Mouse (Mus musculus) midbrain, embryonic 13.5 days (tissue): Measurements from ENCODE around the gene Mitf. TPM values are rescaled to one million over a fixed set of nuclear protein-coding genes. Genes with fewer than 3 reads are reported as not detected.

Experiments used
- ATAC-seq: fragments of 200-750 bp; cut with Nextera tagmentation; 2 replicates; pipeline ENCODE4 v1.8.0; 2017; ENCODE audit warnings: mild to moderate bottlenecking, moderate TSS enrichment, moderate library complexity
- H3K27ac ChIP-seq: fragments of 300-500 bp; sonication (generic); 2 replicates; pipeline ENCODE4 v1.5.1; 2015; ENCODE audit warnings: inconsistent platforms, mild to moderate bottlenecking, moderate library complexity
- H3K27me3 ChIP-seq: fragments of 300-500 bp; sonication (generic); 2 replicates; pipeline ENCODE4 v1.6.1; 2015; ENCODE audit warnings: mild to moderate bottlenecking, inconsistent platforms
- H3K36me3 ChIP-seq: fragments of 300-500 bp; sonication (generic); 2 replicates; pipeline ENCODE4 v1.6.1; 2015; ENCODE audit warnings: mild to moderate bottlenecking, inconsistent platforms
- H3K4me1 ChIP-seq: fragments of 300-500 bp; sonication (generic); replicated peaks from 2 replicates; pipeline ENCODE4 v1.6.1; 2015; ENCODE audit warnings: inconsistent platforms
- H3K4me2 ChIP-seq: fragments of 300-500 bp; sonication (generic); replicated peaks from 2 replicates; pipeline ENCODE4 v1.6.1; 2015; ENCODE audit warnings: moderate library complexity, mild to moderate bottlenecking, inconsistent platforms
- H3K4me3 ChIP-seq: fragments of 300-500 bp; sonication (generic); replicated peaks from 2 replicates; pipeline ENCODE4 v1.5.1; 2015; ENCODE audit warnings: mild to moderate bottlenecking, inconsistent platforms
- H3K9ac ChIP-seq: fragments of 300-500 bp; sonication (generic); replicated peaks from 2 replicates; pipeline ENCODE4 v1.6.1; 2015; ENCODE audit warnings: mild to moderate bottlenecking, inconsistent platforms
- H3K9me3 ChIP-seq: fragments of 300-500 bp; sonication (generic); 2 replicates; pipeline ENCODE4 v1.6.1; 2016; ENCODE audit warnings: mild to moderate bottlenecking, inconsistent platforms
- WGBS: fragments of 180-500 bp; shearing (Covaris S2); methylation state at CpG from one replicate; pipeline ENCODE4 v1.1.7; 2015; 5-methylcytosine and 5-hydroxymethylcytosine counted together
- polyA plus RNA-seq: library from polyadenylated mRNA; unstranded; fragments of >200 nt; fragmentation: Nextera tagmentation; extraction: Ambion mirVana; gene quantifications from 2 replicates; pipeline ENCODE4 v1.2.1, GENCODE M21; 2015

The Mitf gene
- polyA plus RNA-seq, 1 experiment from 2014 or later, result 0.94 TPM

DNA sequence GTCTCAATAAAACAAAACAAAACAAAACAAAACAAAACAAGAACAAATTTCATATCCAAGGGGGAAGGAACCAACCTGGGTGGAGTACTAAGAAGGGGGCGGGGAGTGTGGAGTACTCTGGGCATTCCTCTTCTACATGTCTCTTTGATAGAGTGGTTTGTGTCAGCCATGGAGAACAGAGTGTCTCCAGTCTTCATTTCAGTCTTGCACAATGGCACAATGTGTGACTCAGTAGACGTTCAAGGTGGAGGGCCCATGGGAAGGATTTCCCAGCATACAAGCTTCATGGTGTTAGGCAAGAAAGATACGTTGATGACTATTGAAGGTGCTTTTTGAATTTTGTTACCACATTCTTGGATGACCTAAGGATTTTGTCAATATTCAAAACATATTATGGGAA is 117.4 kb downstream of the Mitf start:
- Histone ChIP-seq H3K36me3 (no peaks in the 10 kb centered on the region), H3K4me3 (no peak overlapping the region), H3K27ac (no peak overlapping the region), H3K4me1 (peaks cover 11% of the 10 kb centered on the region; the same call in 1 of the 2 replicates), H3K9me3 (no peaks in the 10 kb centered on the region), H3K9ac (no peak overlapping the region), H3K4me2 (no peak overlapping the region), H3K27me3 (no peaks in the 10 kb centered on the region)
- 93% methylated on average over 3 of the region's 3 CpGs for WGBS
- no peak for ATAC-seq

DNA sequence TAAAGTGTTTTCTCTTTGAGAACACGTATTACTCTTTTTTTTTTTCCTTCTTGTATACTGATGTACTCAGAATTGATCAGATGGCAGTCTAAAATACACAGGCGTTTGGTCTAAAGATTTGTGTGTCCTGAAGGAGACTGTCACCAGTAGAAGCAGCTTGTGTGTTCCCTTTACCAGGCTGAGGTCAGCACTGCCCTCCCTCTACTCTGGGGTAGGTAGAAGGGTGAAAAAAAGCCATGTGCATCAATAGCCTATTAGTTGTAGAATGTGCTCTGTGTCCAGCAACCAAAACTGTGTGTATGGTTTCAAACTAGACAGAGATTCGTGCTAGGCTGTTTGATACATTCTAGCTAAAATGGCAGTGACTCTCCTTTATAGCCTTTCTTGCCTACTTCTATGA is 122.2 kb downstream of the Mitf start:
- Histone ChIP-seq H3K36me3 (no peaks in the 10 kb centered on the region), H3K4me2 (no peak overlapping the region), H3K9me3 (no peaks in the 10 kb centered on the region), H3K4me1 (peaks cover 16% of the 10 kb centered on the region), H3K27ac (no peak overlapping the region), H3K27me3 (no peaks in the 10 kb centered on the region), H3K9ac (no peak overlapping the region), H3K4me3 (no peak overlapping the region)
- 67% methylated on average over 3 of the region's 3 CpGs for WGBS
- no peak for ATAC-seq

DNA sequence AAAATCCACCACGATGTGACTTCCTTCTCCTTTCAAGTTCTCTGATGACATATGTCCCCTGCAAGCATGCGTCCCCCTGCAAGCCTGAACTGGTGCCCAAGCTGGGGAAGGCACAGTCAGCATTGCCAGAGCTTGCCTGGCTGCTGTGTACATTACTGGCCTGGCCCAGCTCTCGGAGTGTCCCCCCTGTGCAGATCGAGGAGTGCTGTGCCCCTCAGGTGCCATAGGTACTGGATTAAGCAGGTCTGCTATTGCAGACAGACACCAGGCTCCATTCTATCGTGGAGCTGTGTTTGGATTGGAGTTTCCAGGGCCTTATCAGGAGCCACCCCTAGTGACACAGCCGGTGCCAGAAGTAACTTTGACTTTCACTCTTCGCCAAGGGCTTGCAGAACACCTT is 122.6 kb downstream of the Mitf start:
- H3K36me3 ChIP-seq, result no peaks in the 10 kb centered on the region
- H3K4me1 ChIP-seq, result peaks cover 16% of the 10 kb centered on the region
- WGBS, result 79% methylated on average over 7 of the region's 7 CpGs
- H3K9ac ChIP-seq, result no peak overlapping the region
- no peak for ATAC-seq
- H3K4me2 ChIP-seq, result no peak overlapping the region
- no peaks in the 10 kb centered on the region for H3K9me3 ChIP-seq
- no peak overlapping the region for H3K4me3 ChIP-seq
- 0 out of 2 replicates have a peak overlapping the region, but pooled peaks have one; percentile 25 for H3K27ac ChIP-seq
- no peaks in the 10 kb centered on the region for H3K27me3 ChIP-seq

- 71% methylated on average over 5 of the region's 5 CpGs for WGBS
- no peaks in the 10 kb centered on the region for H3K27me3 ChIP-seq
- no peak overlapping the region for H3K27ac ChIP-seq
- peaks cover 21% of the 10 kb centered on the region for H3K4me1 ChIP-seq
- no peaks in the 10 kb centered on the region for H3K36me3 ChIP-seq
- 0 out of 2 replicates have a peak, but pooled peaks have one; percentile 17 for ATAC-seq
- no peak overlapping the region for H3K9ac ChIP-seq
- H3K4me2 ChIP-seq, result no peak overlapping the region
- H3K9me3 ChIP-seq, result no peaks in the 10 kb centered on the region
- no peak overlapping the region for H3K4me3 ChIP-seq
Observed at GRCm38 (mm10) chr6:97937139-97937538, 130.3 kb downstream of the Mitf start.

- H3K4me1 ChIP-seq, result peaks cover 21% of the 10 kb centered on the region
- no peaks in the 10 kb centered on the region for H3K36me3 ChIP-seq
- no peaks in the 10 kb centered on the region for H3K9me3 ChIP-seq
- no peak overlapping the region for H3K9ac ChIP-seq
- peak; percentile 65; the same call in 1 of the 2 replicates for ATAC-seq
- no peak overlapping the region for H3K4me3 ChIP-seq
- WGBS, result 18% methylated on average over 11 of the region's 11 CpGs
- peak overlapping the region; percentile 12; the same call in 1 of the 2 replicates for H3K4me2 ChIP-seq
- no peaks in the 10 kb centered on the region for H3K27me3 ChIP-seq
- peak overlapping the region; percentile 59; the same call in 1 of the 2 replicates for H3K27ac ChIP-seq
Observed at GRCm38 (mm10) chr6:97937897-97938614, 131.2 kb downstream of the Mitf start.

- no peak for ATAC-seq
- no peaks in the 10 kb centered on the region for H3K36me3 ChIP-seq
- 0 out of 2 replicates have a peak overlapping the region, but pooled peaks have one; percentile 8 for H3K4me2 ChIP-seq
- no peak overlapping the region for H3K9ac ChIP-seq
- 74% methylated on average over 12 of the region's 12 CpGs for WGBS
- no peak overlapping the region for H3K4me3 ChIP-seq
- no peak overlapping the region for H3K27ac ChIP-seq
- no peaks in the 10 kb centered on the region for H3K9me3 ChIP-seq
- H3K4me1 ChIP-seq, result peaks cover 21% of the 10 kb centered on the region
- no peaks in the 10 kb centered on the region for H3K27me3 ChIP-seq
Observed at GRCm38 (mm10) chr6:97940916-97941315, 134.1 kb downstream of the Mitf start.

DNA sequence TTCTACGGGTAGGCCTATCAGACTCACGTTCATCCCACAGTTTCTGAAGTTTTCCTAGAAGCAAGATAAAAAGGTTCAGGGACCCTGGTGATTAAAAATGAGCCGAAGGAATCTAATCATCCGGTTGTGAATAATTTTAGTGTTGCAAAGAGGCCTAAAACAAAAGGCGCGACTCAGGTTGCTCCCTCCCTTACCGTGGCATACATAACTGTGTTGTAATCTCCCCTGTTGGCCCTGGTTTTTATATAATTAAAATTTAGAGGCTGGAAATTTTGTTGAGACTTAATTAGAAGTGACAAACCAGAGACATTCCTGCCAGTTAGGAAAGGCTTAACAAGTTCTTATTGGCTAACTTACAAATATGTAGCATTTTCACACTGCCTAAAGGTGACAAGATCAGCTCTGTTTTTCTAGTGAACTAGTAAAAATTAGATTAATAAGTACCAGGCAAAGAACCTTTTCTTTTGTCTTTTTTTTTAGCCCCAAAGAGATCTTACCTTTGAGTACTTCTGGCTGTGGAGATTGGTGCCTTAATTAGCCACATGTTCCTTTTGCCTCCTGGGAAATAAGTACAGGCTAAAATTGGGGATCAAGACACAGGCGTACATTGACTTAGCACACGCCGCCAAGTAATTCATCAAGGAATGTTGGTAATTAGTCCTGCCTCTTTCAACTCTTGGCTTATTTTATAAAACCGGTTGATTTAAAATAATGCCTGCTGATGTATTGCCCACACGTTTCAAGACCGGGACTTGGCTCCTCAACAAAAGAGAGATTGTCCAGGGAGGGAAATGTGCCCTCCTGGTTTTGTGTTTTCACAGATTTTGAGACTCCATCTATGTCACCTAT is 143.4 kb downstream of the Mitf start:
- Histone ChIP-seq H3K9ac (no peak overlapping the region), H3K9me3 (no peaks in the 10 kb centered on the region), H3K36me3 (no peaks in the 10 kb centered on the region), H3K27ac (no peak overlapping the region), H3K27me3 (no peaks in the 10 kb centered on the region), H3K4me2 (no peak overlapping the region), H3K4me1 (peaks cover 20% of the 10 kb centered on the region; the same call in 1 of the 2 replicates), H3K4me3 (no peak overlapping the region)
- WGBS, result 53% methylated on average over 13 of the region's 13 CpGs
- ATAC-seq, result no peak

DNA sequence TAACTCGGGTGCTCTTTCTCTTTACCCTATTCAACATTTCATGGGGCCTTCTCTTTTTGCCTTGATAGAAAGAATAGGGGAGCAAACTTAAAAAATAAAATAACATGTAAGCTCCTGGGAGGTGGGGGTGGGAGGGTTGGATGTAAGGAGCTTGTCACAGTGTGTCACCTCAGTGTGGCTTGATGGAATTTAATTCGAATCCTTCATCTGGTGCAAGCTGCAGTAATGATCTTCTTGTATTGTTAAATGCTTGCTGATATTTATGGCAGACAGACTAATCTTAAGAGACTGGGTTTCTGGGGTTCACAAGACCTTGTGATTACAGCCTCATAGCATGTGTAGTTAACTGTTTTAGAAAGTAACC is 144.0 kb downstream of the Mitf start:
- ATAC-seq, result no peak
- Histone ChIP-seq H3K27ac (no peak overlapping the region), H3K4me1 (peaks cover 20% of the 10 kb centered on the region; the same call in 1 of the 2 replicates), H3K9ac (no peak overlapping the region), H3K9me3 (no peaks in the 10 kb centered on the region), H3K36me3 (no peaks in the 10 kb centered on the region), H3K4me2 (no peak overlapping the region), H3K27me3 (no peaks in the 10 kb centered on the region), H3K4me3 (no peak overlapping the region)
- 57% methylated on average over 2 of the region's 2 CpGs for WGBS

GRCm38 (mm10) chr6:97951711-97952110 is 144.9 kb downstream of the Mitf start:
- Histone ChIP-seq H3K9ac (no peak overlapping the region), H3K4me3 (no peak overlapping the region), H3K4me1 (peaks cover 20% of the 10 kb centered on the region; the same call in 1 of the 2 replicates), H3K4me2 (no peak overlapping the region), H3K36me3 (no peaks in the 10 kb centered on the region), H3K27ac (no peak overlapping the region), H3K27me3 (no peaks in the 10 kb centered on the region), H3K9me3 (no peaks in the 10 kb centered on the region)
- ATAC-seq, result no peak
- 73% methylated on average over 1 of the region's 1 CpGs for WGBS

GRCm38 (mm10) chr6:97952845-97953244 is 146.0 kb downstream of the Mitf start:
- ATAC-seq, result no peak
- Histone ChIP-seq H3K9ac (no peak overlapping the region), H3K9me3 (no peaks in the 10 kb centered on the region), H3K27ac (no peak overlapping the region), H3K4me1 (peaks cover 20% of the 10 kb centered on the region; the same call in 1 of the 2 replicates), H3K36me3 (no peaks in the 10 kb centered on the region), H3K27me3 (no peaks in the 10 kb centered on the region), H3K4me3 (no peak overlapping the region), H3K4me2 (no peak overlapping the region)
- 76% methylated on average over 8 of the region's 8 CpGs for WGBS

DNA sequence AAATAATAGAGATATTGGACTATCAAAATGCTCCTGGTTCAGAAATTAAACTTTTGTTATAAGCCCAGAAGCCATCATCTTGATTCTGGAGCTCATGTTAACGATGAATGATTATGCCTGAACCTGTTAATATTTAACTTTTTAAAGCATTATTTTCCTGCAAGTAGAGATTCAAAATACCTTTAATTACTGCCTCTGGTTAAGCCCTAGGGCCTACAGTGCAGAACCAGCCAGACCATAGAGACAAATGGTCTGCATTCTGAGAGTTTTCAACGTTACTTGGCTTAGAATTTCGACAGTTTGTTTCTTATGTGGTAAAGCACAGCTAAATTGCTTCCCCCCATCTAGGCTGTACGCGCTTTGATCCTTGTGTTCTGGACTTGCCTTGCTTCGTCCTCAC is 149.3 kb downstream of the Mitf start:
- Histone ChIP-seq H3K27ac (no peak overlapping the region), H3K4me3 (no peak overlapping the region), H3K27me3 (no peaks in the 10 kb centered on the region), H3K4me1 (peaks cover 3% of the 10 kb centered on the region; the same call in 1 of the 2 replicates), H3K36me3 (no peaks in the 10 kb centered on the region), H3K4me2 (no peak overlapping the region), H3K9ac (no peak overlapping the region), H3K9me3 (no peaks in the 10 kb centered on the region)
- no peak for ATAC-seq
- 86% methylated on average over 6 of the region's 6 CpGs for WGBS

GRCm38 (mm10) chr6:97956636-97957035 is 149.8 kb downstream of the Mitf start:
- H3K4me1 ChIP-seq, result no peaks in the 10 kb centered on the region
- H3K27me3 ChIP-seq, result no peaks in the 10 kb centered on the region
- H3K9ac ChIP-seq, result no peak overlapping the region
- H3K9me3 ChIP-seq, result no peaks in the 10 kb centered on the region
- WGBS, result 92% methylated on average over 10 of the region's 10 CpGs
- no peak overlapping the region for H3K4me3 ChIP-seq
- H3K4me2 ChIP-seq, result no peak overlapping the region
- H3K36me3 ChIP-seq, result no peaks in the 10 kb centered on the region
- ATAC-seq, result no peak
- no peak overlapping the region for H3K27ac ChIP-seq
